Mouse (Mus musculus) stomach, embryonic 14.5 days (tissue): ENCODE results near the gene Hnf1b. TPM values are rescaled to one million over a fixed set of nuclear protein-coding genes. Genes with fewer than 3 reads are reported as not detected.

Source experiments
- ATAC-seq: fragments of 200-750 bp; cut with Nextera tagmentation; 2 replicates; pipeline ENCODE4 v1.8.0; 2017; ENCODE audit warnings: low read depth, moderate TSS enrichment; ENCODE audit not compliant: insufficient number of reproducible peaks, insufficient read depth, low FRiP score
- H3K27ac ChIP-seq: fragments of 300-500 bp; sonication (generic); 2 replicates; pipeline ENCODE4 v1.5.1; 2014; ENCODE audit warnings: mild to moderate bottlenecking, low read length, moderate library complexity, mixed read lengths
- H3K27me3 ChIP-seq: fragments of 300-500 bp; sonication (generic); 2 replicates; pipeline ENCODE4 v1.6.1; 2014; ENCODE audit warnings: low read length, control low read depth, mixed read lengths; ENCODE audit not compliant: control insufficient read depth, insufficient read depth
- H3K36me3 ChIP-seq: fragments of 300-500 bp; sonication (generic); 2 replicates; pipeline ENCODE4 v1.6.1; 2014; ENCODE audit warnings: mild to moderate bottlenecking, control low read depth, low read length, moderate library complexity, mixed read lengths; ENCODE audit not compliant: control insufficient read depth, insufficient read depth
- H3K4me1 ChIP-seq: fragments of 300-500 bp; sonication (generic); 2 replicates; pipeline ENCODE4 v1.6.1; 2014; ENCODE audit warnings: low read length, control low read depth, mixed read lengths; ENCODE audit not compliant: control insufficient read depth, insufficient read depth
- H3K4me2 ChIP-seq: fragments of 300-500 bp; sonication (generic); replicated peaks from 2 replicates; pipeline ENCODE4 v1.6.1; 2014; ENCODE audit warnings: low read depth, low read length, control low read depth
- H3K4me3 ChIP-seq: fragments of 300-500 bp; sonication (generic); 2 replicates; pipeline ENCODE4 v1.5.1; 2014; ENCODE audit warnings: low read depth, low read length, control low read depth
- H3K9ac ChIP-seq: fragments of 300-500 bp; sonication (generic); replicated peaks from 2 replicates; pipeline ENCODE4 v1.6.1; 2014; ENCODE audit warnings: low read depth, mild to moderate bottlenecking, control low read depth, low read length, moderate library complexity, mixed read lengths
- H3K9me3 ChIP-seq: fragments of 300-500 bp; sonication (generic); 2 replicates; pipeline ENCODE4 v1.6.1; 2016; ENCODE audit warnings: low read depth, low read length, control low read depth; ENCODE audit not compliant: control insufficient read depth
- WGBS: fragments of 180-500 bp; shearing (Covaris S2); extraction: QIAGEN DNeasy Blood & Tissue Kit; methylation state at CpG from one replicate; pipeline ENCODE4 v1.1.7; 2014; 5-methylcytosine and 5-hydroxymethylcytosine counted together
- polyA plus RNA-seq: library from polyadenylated mRNA; unstranded; fragments of >200 nt; fragmentation: Nextera tagmentation; extraction: Ambion mirVana; gene quantifications from 2 replicates; pipeline ENCODE4 v1.2.1, GENCODE M21; 2014

The Hnf1b gene
- polyA plus RNA-seq, 1 experiment from 2014 or later = 8.2 TPM

DNA sequence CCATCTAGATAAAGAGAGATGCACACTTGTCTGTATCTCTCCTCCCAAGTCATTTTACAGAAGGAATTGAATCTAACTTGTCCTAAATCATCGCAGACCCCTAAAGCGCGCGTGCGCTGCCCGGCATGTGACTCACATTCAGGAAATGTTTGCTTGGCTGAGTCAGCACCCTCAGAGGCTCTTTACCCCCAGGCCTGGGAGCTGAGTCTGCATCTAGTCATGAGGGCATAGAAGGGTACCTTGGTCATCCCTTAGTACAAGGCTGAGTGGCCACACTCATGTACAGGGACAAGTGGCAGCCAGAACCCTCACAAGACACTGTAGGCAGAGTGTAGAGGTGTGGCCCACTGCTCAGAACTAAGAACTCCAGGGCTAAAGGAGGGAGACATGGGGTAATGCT lies 6.3 kb upstream of the Hnf1b start:
- Histone ChIP-seq H3K4me3 (no peak overlapping the region), H3K27me3 (no peaks in the 10 kb centered on the region), H3K9me3 (no peaks in the 10 kb centered on the region), H3K9ac (no peak overlapping the region), H3K4me1 (no peaks in the 10 kb centered on the region), H3K36me3 (no peaks in the 10 kb centered on the region), H3K27ac (no peak overlapping the region), H3K4me2 (no peak overlapping the region)
- 80% methylated on average over 6 of the region's 6 CpGs for WGBS
- no peak for ATAC-seq

DNA sequence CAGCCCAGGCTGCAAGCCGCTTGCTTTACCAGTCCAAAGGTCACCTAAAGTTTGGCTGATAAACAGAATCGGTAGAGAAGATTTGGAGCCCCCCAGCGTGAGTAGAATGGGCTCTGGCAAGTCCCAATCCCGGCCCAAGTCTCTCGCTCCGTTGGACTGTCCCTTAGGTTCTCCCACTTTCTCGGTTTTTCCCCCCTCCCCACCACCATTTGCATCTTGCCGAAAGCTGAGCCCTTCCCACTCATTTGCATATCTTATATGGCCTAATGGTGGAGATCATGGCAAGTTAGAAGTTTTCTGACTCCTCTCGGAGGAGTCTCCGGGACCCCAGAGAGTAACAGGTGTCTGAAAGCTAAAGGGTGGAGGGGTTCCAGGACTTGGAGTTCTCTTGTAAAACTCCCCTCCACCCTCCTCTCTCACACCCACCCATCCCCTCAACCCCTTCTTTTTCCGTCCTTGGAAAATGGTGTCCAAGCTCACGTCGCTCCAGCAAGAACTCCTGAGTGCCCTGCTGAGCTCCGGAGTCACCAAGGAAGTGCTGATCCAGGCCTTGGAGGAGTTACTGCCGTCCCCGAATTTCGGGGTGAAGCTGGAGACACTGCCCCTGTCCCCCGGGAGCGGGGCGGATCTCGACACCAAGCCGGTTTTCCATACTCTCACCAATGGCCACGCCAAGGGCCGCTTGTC lies 866 bp downstream of the Hnf1b start:
- Histone ChIP-seq H3K4me2 (peak overlapping the region; percentile 44), H3K9me3 (no peaks in the 10 kb centered on the region), H3K4me3 (peak overlapping the region; percentile 38), H3K27ac (peak overlapping the region; percentile 78; the same call in 1 of the 2 replicates), H3K9ac (peak overlapping the region; percentile 42; the same call in 1 of the 2 replicates), H3K4me1 (no peaks in the 10 kb centered on the region), H3K36me3 (no peaks in the 10 kb centered on the region), H3K27me3 (peaks cover 10% of the 10 kb centered on the region)
- 1% methylated on average over 24 of the region's 24 CpGs for WGBS
- no peak for ATAC-seq

DNA sequence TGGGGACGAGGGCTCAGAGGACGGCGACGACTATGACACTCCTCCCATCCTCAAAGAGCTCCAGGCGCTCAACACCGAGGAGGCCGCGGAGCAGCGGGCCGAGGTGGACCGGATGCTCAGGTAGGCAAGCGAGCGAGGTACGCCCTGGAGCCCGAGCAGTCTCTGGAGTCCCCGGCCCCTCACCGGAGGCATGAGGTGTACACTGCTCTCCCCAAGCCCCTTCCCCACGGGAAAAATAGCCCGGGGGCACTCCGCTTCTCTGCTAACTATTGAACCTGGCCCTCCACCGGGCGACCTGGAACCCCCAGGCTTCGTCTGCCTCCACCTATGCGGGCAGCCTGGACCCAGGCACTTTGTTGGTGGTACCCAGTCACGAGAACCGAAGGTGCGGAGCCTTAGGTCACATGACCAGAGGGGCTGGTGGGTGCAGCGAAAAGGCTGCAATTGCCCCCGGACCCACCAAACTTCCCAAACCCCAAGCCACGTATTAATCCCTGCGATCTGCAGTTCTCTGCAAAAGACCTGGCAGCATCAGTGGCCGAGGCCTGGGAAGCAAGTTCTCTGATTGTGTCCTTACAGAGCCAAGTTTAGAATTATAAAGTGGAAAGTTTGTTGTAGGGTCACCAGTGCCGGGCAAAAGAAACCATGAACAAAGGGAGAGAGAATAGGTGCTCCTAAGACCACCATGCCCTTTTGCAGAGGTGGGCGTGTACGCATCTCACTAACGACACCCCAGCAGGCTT lies 1.6 kb downstream of the Hnf1b start:
- under 1% methylated on average over 36 of the region's 36 CpGs for WGBS
- Histone ChIP-seq H3K9ac (peak overlapping the region; percentile 42), H3K4me2 (peak overlapping the region; percentile 44), H3K4me3 (peak overlapping the region; percentile 38), H3K27ac (peak overlapping the region; percentile 78; the same call in 1 of the 2 replicates), H3K4me1 (no peaks in the 10 kb centered on the region), H3K27me3 (peaks cover 14% of the 10 kb centered on the region), H3K9me3 (no peaks in the 10 kb centered on the region), H3K36me3 (no peaks in the 10 kb centered on the region)
- peak; percentile 47 for ATAC-seq

DNA sequence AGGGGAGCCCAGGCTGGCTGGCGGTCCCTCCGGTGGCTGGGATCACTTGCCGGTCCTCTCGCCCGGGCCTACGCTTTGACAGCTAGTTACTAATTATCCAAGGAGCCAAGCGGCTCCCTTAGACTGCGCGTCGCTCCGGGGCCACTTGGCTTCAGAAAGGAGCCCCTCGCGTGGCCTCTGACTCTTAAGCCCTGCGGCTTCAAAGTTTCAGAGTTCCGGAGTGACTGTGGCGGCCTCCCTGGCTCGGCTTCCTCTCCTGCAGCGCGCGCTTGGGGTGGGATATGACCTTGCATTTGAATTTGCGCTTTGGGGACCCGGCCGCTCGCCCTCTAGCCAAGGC lies 2.1 kb downstream of the Hnf1b start:
- Histone ChIP-seq H3K9ac (peak overlapping the region; percentile 42; the same call in 1 of the 2 replicates), H3K36me3 (no peaks in the 10 kb centered on the region), H3K4me1 (no peaks in the 10 kb centered on the region), H3K4me3 (peak overlapping the region; percentile 38), H3K4me2 (peak overlapping the region; percentile 44), H3K27me3 (peaks cover 14% of the 10 kb centered on the region), H3K9me3 (no peaks in the 10 kb centered on the region), H3K27ac (peak overlapping the region; percentile 78; the same call in 1 of the 2 replicates)
- peak; percentile 39; the same call in 1 of the 2 replicates for ATAC-seq
- 1% methylated on average over 24 of the region's 24 CpGs for WGBS

DNA sequence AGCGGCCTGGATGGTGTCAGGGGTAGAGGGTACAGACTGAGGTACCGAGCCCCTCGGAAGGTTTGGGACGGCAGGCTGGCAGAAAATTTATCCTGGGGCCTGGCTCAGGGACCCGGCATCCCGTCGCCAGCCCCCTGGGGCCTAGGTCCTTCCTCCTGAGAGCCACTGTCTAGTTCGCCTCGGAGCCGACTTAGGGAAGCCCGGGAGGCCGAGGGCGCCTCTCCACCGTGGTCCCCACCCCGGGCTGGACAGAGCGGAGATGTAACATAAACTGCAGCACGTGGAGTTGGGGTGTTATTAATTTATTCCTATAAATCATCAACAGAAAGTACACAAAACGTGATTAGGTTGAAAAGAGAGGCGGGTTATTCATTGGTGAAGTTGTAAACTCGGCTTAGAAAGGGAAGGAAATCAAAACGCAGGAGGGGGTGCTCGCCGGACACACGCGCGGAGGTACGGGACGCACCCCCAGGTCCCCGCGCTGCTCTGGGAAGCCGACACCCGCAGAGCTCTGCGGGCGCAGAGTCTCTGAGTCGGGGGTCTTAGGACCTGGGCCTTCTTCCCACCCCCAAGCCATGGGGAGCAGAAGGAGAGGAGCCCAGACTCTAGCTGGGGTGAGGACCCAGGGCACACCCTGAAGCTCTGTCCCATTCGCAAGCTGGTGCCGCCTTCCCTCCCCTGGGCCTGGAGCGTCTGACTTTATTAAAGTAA lies 2.8 kb downstream of the Hnf1b start:
- Histone ChIP-seq H3K4me2 (peak overlapping the region; percentile 44), H3K9ac (peak overlapping the region; percentile 50), H3K27me3 (peaks cover 14% of the 10 kb centered on the region), H3K36me3 (no peaks in the 10 kb centered on the region), H3K4me1 (no peaks in the 10 kb centered on the region), H3K9me3 (no peaks in the 10 kb centered on the region), H3K27ac (peak overlapping the region; percentile 78; the same call in 1 of the 2 replicates), H3K4me3 (peak overlapping the region; percentile 38)
- 0 out of 2 replicates have a peak, but pooled peaks have one; percentile 42 for ATAC-seq
- WGBS = 2% methylated on average over 38 of the region's 38 CpGs

DNA sequence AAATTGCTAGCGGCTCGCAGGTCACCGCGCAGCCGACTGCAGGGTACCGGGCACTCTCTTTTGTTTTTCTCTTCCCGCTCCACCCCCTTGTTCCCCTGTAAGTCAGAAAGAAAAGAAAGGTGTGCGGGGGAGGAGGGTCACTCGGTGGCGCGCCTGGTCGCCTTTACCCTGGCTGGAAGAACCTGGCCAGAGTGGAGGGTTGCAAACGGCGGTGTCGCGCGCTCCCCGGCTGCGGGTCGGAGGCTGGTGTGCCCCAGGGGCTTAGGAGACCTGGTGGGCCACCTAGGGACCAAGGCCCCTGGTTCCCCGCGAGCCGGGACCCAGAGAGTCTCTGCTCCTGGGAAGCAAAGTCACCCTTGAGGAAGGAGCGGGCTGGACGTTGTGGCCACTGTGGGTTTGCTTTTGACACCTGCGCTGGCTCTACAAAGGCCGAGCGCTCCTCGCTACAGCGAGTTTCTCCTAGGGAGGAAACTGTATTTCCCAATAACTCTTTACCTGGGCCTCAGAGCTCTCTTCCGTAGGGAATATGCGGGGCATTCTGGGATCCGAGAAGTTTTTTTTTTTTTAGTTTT lies 3.4 kb downstream of the Hnf1b start:
- peak overlapping the region; percentile 44 for H3K4me2 ChIP-seq
- peaks cover 14% of the 10 kb centered on the region for H3K27me3 ChIP-seq
- H3K9ac ChIP-seq = peak overlapping the region; percentile 50; the same call in 1 of the 2 replicates
- H3K36me3 ChIP-seq = no peaks in the 10 kb centered on the region
- H3K4me1 ChIP-seq = no peaks in the 10 kb centered on the region
- ATAC-seq = 0 out of 2 replicates have a peak, but pooled peaks have one; percentile 11
- no peaks in the 10 kb centered on the region for H3K9me3 ChIP-seq
- peak overlapping the region; percentile 38 for H3K4me3 ChIP-seq
- WGBS = 1% methylated on average over 33 of the region's 33 CpGs
- peak overlapping the region; percentile 78 for H3K27ac ChIP-seq

DNA sequence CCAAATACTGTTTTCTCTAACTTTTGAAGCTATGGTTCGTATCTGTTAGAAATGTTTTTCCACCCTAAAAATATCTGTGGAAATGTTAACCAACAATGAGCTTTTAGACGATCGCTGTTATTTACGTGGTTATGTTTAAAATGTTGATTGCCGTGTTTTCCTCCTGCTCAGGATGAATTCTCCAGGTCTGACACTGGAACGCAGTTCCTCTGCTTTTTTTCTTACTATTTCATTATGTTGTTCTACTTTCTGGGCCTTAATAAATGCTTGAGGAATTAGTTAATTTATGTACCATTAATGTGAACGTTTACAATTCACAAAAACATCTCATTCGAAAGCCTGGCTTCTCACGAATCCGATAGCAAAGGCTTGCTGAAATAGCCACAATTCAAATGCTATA lies 4.2 kb downstream of the Hnf1b start:
- no peak overlapping the region for H3K9ac ChIP-seq
- no peaks in the 10 kb centered on the region for H3K9me3 ChIP-seq
- H3K27me3 ChIP-seq = peaks cover 14% of the 10 kb centered on the region
- no peaks in the 10 kb centered on the region for H3K4me1 ChIP-seq
- ATAC-seq = no peak
- peak overlapping the region; percentile 1 for H3K4me3 ChIP-seq
- H3K27ac ChIP-seq = no peak overlapping the region
- H3K36me3 ChIP-seq = no peaks in the 10 kb centered on the region
- peak overlapping the region; percentile 44; the same call in 1 of the 2 replicates for H3K4me2 ChIP-seq
- WGBS = 7% methylated on average over 10 of the region's 10 CpGs

DNA sequence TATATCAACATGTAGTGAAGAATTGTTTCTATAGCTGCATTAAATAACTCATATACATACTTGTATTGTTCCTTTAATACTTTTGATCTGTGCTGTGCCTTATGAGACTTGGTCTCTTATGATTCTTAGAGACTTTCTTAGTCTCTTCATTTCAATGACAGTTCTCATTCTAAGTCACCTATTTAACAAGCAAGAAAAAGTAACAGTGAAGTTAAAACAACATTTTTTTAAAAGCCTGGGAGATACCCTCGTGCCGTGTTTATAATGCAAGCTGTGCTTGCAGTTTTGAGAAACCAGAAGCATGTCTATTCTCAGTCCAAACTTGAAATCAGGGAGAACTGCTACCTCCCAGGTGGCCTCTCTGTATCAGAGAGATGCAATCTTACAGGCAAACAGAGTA lies 4.8 kb downstream of the Hnf1b start:
- no peak overlapping the region for H3K9ac ChIP-seq
- H3K27me3 ChIP-seq = peaks cover 14% of the 10 kb centered on the region
- no peak overlapping the region for H3K4me3 ChIP-seq

More for the DNA sequence above, 4.8 kb downstream of the Hnf1b start:
- Histone ChIP-seq H3K9me3 (no peaks in the 10 kb centered on the region), H3K4me2 (no peak overlapping the region), H3K36me3 (no peaks in the 10 kb centered on the region), H3K4me1 (no peaks in the 10 kb centered on the region), H3K27ac (no peak overlapping the region)
- ATAC-seq = no peak
- WGBS = 8% methylated on average over 2 of the region's 2 CpGs
